Mouse (Mus musculus): ENCODE measurements around the gene Cep55. TPM values are rescaled to one million over a fixed set of nuclear protein-coding genes. Genes with fewer than 3 reads are reported as not detected.

Cep55 gene
- polyA plus RNA-seq (2012; fragmentation: generic; extraction: Trizol) = 11.7 TPM
- long read RNA-seq, experiment 1, partial matches to known transcripts = 4 of 28 reads
- long read RNA-seq, experiment 1, other reads (novel, unspliced or antisense) = 19 of 28 reads
- long read RNA-seq, experiment 2, transcript Cep55-203 (10 exons, 2,757 nt) = minor isoform, 9 of 266 reads
- long read RNA-seq, experiment 2, transcript Cep55-205 (10 exons, 2,442 nt) = minor isoform, 17 of 266 reads
- long read RNA-seq, experiment 2, transcript Cep55-201 (9 exons, 2,366 nt) = major isoform, 21 of 266 reads
- long read RNA-seq, experiment 2, partial matches to known transcripts = 31 of 266 reads
- long read RNA-seq, experiment 2, other reads (novel, unspliced or antisense) = 187 of 266 reads

- Histone ChIP-seq H3K27me3 (ENCODE audit: control insufficient read depth, insufficient read depth, insufficient read length) (no peaks in the 10 kb centered on the region), H3K79me2 (ENCODE audit: control insufficient read depth, insufficient read depth) (peaks cover 40% of the 10 kb centered on the region), H3ac (ENCODE audit: control insufficient read depth, insufficient read length, low read depth) (peak within 1 kb of the TSS; percentile 90), H3K4me3 (ENCODE audit: insufficient read depth, poor library complexity, severe bottlenecking) (peak within 1 kb of the TSS; percentile 89), H3K36me3 (ENCODE audit: control insufficient read depth, insufficient read depth) (peaks cover 28% of the 10 kb centered on the region), H3K79me3 (ENCODE audit: low read depth) (peaks cover 19% of the 10 kb centered on the region)
- TF ChIP-seq MYOG (IDR thresholded peaks at IDR 0.05; ENCODE audit: control insufficient read depth, extremely low read depth, insufficient read length) = no peak
- no peak for TF ChIP-seq MAX (IDR thresholded peaks at IDR 0.05)
- no peak for TF ChIP-seq FOSL1 (IDR thresholded peaks at IDR 0.05; ENCODE audit: insufficient read depth, low read length, poor library complexity, severe bottlenecking)
- TF ChIP-seq CTCF (IDR thresholded peaks at IDR 0.05; ENCODE audit: control insufficient read depth, insufficient read depth, insufficient read length) = no peak
- no peak for TF ChIP-seq USF1 (IDR thresholded peaks at IDR 0.05; ENCODE audit: low read depth)
- TF ChIP-seq MYOD1 (IDR thresholded peaks at IDR 0.05; ENCODE audit: control insufficient read depth, insufficient read length, low read depth) = no peak
- no peak for TF ChIP-seq CEBPB (IDR thresholded peaks at IDR 0.05; ENCODE audit: low read depth)
Measured at GRCm38 (mm10) chr19:38054720-38055192, at the start of gene Cep55. TSS of gene Cep55 (plus strand) at chr19:38055011.

DNA sequence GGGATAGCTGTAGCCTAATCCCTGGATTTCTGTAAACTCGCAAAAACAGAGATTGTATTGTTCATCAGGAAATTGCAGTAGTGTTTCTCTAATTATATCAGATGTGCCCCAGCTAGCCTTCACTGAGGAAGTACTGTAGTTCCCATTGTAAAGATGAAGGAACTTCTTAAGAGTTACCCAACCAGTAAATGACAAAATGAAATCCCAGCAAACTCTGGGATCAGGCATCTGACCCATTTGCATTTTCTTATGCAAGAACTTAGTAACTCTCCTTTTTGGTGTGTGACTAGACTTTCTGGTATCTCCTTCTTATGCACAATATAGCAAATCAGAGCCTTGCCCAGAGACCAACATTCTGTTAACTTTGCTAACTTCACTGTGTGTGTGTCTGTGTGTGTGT is 43.4 kb upstream of the Cep55 start:
- TF ChIP-seq CEBPB (IDR thresholded peaks at IDR 0.05; ENCODE audit: low read depth) = no peak
- no peak for TF ChIP-seq FOSL1 (IDR thresholded peaks at IDR 0.05; ENCODE audit: insufficient read depth, low read length, poor library complexity, severe bottlenecking)
- TF ChIP-seq MAX (IDR thresholded peaks at IDR 0.05) = no peak
- TF ChIP-seq USF1 (IDR thresholded peaks at IDR 0.05; ENCODE audit: low read depth) = no peak
- TF ChIP-seq MYOG (IDR thresholded peaks at IDR 0.05; ENCODE audit: control insufficient read depth, extremely low read depth, insufficient read length) = no peak
- TF ChIP-seq MYOD1 (IDR thresholded peaks at IDR 0.05; ENCODE audit: control insufficient read depth, insufficient read length, low read depth) = no peak
- TF ChIP-seq CTCF (IDR thresholded peaks at IDR 0.05; ENCODE audit: control insufficient read depth, insufficient read depth, insufficient read length) = no peak
- no peak overlapping the region for H3K4me3 ChIP-seq (ENCODE audit: insufficient read depth, poor library complexity, severe bottlenecking)
- no peak overlapping the region for H3ac ChIP-seq (ENCODE audit: control insufficient read depth, insufficient read length, low read depth)
- no peaks in the 10 kb centered on the region for H3K27me3 ChIP-seq (ENCODE audit: control insufficient read depth, insufficient read depth, insufficient read length)
- H3K36me3 ChIP-seq (ENCODE audit: control insufficient read depth, insufficient read depth) = peaks cover 49% of the 10 kb centered on the region
- peaks cover 38% of the 10 kb centered on the region for H3K79me3 ChIP-seq (ENCODE audit: low read depth)
- peaks cover 64% of the 10 kb centered on the region for H3K79me2 ChIP-seq (ENCODE audit: control insufficient read depth, insufficient read depth)

- Histone ChIP-seq H3K36me3 (ENCODE audit: control insufficient read depth, insufficient read depth) (peaks cover 27% of the 10 kb centered on the region), H3K4me3 (ENCODE audit: insufficient read depth, poor library complexity, severe bottlenecking) (no peak overlapping the region), H3ac (ENCODE audit: control insufficient read depth, insufficient read length, low read depth) (no peak overlapping the region), H3K27me3 (ENCODE audit: control insufficient read depth, insufficient read depth, insufficient read length) (no peaks in the 10 kb centered on the region), H3K79me2 (ENCODE audit: control insufficient read depth, insufficient read depth) (peaks cover 41% of the 10 kb centered on the region), H3K79me3 (ENCODE audit: low read depth) (peaks cover 16% of the 10 kb centered on the region)
- no peak for TF ChIP-seq USF1 (IDR thresholded peaks at IDR 0.05; ENCODE audit: low read depth)
- no peak for TF ChIP-seq CTCF (IDR thresholded peaks at IDR 0.05; ENCODE audit: control insufficient read depth, insufficient read depth, insufficient read length)
- no peak for TF ChIP-seq MYOG (IDR thresholded peaks at IDR 0.05; ENCODE audit: control insufficient read depth, extremely low read depth, insufficient read length)
- no peak for TF ChIP-seq CEBPB (IDR thresholded peaks at IDR 0.05; ENCODE audit: low read depth)
- no peak for TF ChIP-seq FOSL1 (IDR thresholded peaks at IDR 0.05; ENCODE audit: insufficient read depth, low read length, poor library complexity, severe bottlenecking)
- TF ChIP-seq MAX (IDR thresholded peaks at IDR 0.05) = no peak
- TF ChIP-seq MYOD1 (IDR thresholded peaks at IDR 0.05; ENCODE audit: control insufficient read depth, insufficient read length, low read depth) = no peak
Measured at GRCm38 (mm10) chr19:38014443-38014842, 40.4 kb upstream of the Cep55 start.

DNA sequence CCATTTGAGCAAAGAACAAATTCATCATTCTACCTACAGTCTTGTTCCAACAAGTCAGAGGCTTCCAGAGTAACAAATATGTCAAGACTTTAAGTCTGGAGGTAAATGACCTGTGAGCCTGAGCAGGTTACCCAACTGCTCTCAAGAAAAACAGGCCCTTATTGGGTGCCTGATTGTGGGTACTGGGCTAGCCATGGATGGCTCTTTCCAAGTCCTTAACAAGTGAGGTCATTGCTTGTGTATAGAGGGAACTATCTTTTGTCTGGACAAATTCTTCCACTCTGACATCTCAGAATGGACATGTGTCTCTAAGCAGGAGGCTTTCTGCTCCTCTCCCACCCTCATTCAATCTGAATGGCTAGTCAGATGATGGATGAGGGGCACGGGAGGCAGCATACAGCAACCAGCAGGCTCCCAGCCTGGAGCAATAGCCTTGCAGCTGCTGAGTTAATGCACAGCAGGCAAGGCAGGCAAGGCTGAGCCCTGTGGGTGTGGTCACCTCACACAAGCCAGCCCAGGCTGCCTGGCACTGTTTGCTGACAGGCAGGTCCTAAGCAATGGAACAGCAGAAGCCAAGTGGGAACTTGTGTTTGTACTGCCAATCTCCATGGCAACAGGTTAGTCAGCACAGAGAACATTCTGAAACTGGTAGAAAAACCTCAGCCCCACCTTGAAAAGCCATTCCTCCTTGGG is 39.5 kb upstream of the Cep55 start:
- Histone ChIP-seq H3K36me3 (ENCODE audit: control insufficient read depth, insufficient read depth) (peaks cover 26% of the 10 kb centered on the region), H3K79me3 (ENCODE audit: low read depth) (peaks cover 13% of the 10 kb centered on the region), H3K27me3 (ENCODE audit: control insufficient read depth, insufficient read depth, insufficient read length) (no peaks in the 10 kb centered on the region), H3K79me2 (ENCODE audit: control insufficient read depth, insufficient read depth) (peaks cover 39% of the 10 kb centered on the region), H3K4me3 (ENCODE audit: insufficient read depth, poor library complexity, severe bottlenecking) (no peak overlapping the region), H3ac (ENCODE audit: control insufficient read depth, insufficient read length, low read depth) (no peak overlapping the region)
- TF ChIP-seq USF1 (IDR thresholded peaks at IDR 0.05; ENCODE audit: low read depth) (no peak), MYOG (IDR thresholded peaks at IDR 0.05; ENCODE audit: control insufficient read depth, extremely low read depth, insufficient read length) (no peak), FOSL1 (IDR thresholded peaks at IDR 0.05; ENCODE audit: insufficient read depth, low read length, poor library complexity, severe bottlenecking) (no peak), MAX (IDR thresholded peaks at IDR 0.05) (peak; percentile 16), CEBPB (IDR thresholded peaks at IDR 0.05; ENCODE audit: low read depth) (no peak)

- H3K36me3 ChIP-seq (ENCODE audit: control insufficient read depth, insufficient read depth) = peaks cover 26% of the 10 kb centered on the region
- H3K4me3 ChIP-seq (ENCODE audit: insufficient read depth, poor library complexity, severe bottlenecking) = no peak overlapping the region
- H3K27me3 ChIP-seq (ENCODE audit: control insufficient read depth, insufficient read depth, insufficient read length) = no peaks in the 10 kb centered on the region
- H3K79me2 ChIP-seq (ENCODE audit: control insufficient read depth, insufficient read depth) = peaks cover 38% of the 10 kb centered on the region
- no peak overlapping the region for H3ac ChIP-seq (ENCODE audit: control insufficient read depth, insufficient read length, low read depth)
- peaks cover 12% of the 10 kb centered on the region for H3K79me3 ChIP-seq (ENCODE audit: low read depth)
- TF ChIP-seq MAX (IDR thresholded peaks at IDR 0.05) = no peak
- no peak for TF ChIP-seq CEBPB (IDR thresholded peaks at IDR 0.05; ENCODE audit: low read depth)
- no peak for TF ChIP-seq FOSL1 (IDR thresholded peaks at IDR 0.05; ENCODE audit: insufficient read depth, low read length, poor library complexity, severe bottlenecking)
Measured at GRCm38 (mm10) chr19:38015873-38016254, 38.9 kb upstream of the Cep55 start.
